Mouse (Mus musculus) ovary, postnatal 36 days (tissue): ENCODE data around the gene Mettl14.
"Not testable (repeated sequence)": the region's sequence is repeated elsewhere in the genome, so short reads cannot be mapped to it uniquely, and the experiment has no call there.

Source experiments
- DNase-seq: peaks from one replicate; pipeline ENCODE4 v3.0.0; 2022; ENCODE audit warnings: low spot score, mixed read lengths

Gene Mettl14

GRCm38 (mm10) chr3:123385486-123386156, at the start of gene Mettl14:
Gene Mettl14, minus strand, starts transcription at chr3:123386108.
- peak; percentile 92 for DNase-seq

DNA sequence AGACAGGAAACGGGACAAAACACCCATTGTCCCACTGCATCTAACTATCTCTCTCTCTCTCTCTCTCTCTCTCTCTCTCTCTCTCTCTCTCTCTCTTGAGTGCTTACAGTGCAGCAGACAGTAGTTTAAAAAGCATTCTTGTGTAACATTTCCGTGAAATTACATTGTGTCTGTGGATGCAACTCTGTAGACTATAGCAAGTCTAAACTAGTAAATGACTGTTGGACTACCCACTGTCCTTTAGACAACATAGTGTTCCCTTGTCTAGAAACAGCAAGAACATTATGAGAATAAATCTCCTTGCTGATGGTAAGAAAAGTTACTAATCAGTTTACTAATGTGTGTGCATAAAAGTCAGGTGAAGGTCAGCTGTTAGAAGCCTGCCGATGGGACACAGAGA, 47.5 kb upstream of the Mettl14 start:
- DNase-seq: no peak

- DNase-seq: no peak
Measured at GRCm38 (mm10) chr3:123431951-123432674, 46.2 kb upstream of the Mettl14 start.

- no peak for DNase-seq
Measured at GRCm38 (mm10) chr3:123429597-123430458, 43.9 kb upstream of the Mettl14 start.

DNA sequence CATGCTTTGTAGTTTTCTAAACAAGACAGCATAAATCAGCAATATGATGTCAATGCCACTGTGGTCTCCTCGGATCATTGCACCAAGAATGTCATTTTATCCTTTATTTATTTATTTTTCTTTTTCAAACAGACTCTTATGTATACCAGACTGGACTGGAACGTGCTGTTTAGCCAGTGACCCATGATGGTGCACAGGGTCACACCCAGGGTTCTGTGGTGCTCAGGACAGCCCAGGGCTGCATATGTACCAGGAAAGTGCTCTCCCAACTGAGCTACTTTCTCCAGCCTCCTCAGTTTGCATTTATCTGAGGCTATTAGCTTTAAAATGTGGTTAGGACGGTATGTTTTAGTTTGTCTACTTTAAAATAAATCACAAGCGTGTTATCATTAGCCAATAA, 42.1 kb upstream of the Mettl14 start:
- DNase-seq: no peak

- no peak for DNase-seq
Measured at GRCm38 (mm10) chr3:123425647-123426046, 39.7 kb upstream of the Mettl14 start.

DNA sequence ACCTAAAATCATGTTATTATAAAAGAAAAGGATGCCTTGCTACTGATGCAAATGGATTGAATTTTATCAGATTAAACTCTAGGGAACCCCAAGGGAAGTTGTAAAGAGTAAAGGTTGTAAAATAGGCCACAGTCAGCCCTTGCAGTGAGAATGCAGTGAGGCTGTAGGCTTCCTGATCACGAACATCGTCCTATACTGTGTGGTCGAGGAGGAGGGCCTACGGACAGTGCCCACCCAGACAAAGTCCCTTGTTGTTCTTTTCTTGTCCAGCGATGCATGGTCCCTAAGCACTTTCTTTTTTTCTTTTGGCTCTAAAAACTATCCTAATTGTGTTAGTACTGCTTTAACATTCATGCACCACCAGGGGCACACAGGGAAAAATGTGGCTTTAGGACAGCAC, 27.3 kb upstream of the Mettl14 start:
- DNase-seq: no peak

DNA sequence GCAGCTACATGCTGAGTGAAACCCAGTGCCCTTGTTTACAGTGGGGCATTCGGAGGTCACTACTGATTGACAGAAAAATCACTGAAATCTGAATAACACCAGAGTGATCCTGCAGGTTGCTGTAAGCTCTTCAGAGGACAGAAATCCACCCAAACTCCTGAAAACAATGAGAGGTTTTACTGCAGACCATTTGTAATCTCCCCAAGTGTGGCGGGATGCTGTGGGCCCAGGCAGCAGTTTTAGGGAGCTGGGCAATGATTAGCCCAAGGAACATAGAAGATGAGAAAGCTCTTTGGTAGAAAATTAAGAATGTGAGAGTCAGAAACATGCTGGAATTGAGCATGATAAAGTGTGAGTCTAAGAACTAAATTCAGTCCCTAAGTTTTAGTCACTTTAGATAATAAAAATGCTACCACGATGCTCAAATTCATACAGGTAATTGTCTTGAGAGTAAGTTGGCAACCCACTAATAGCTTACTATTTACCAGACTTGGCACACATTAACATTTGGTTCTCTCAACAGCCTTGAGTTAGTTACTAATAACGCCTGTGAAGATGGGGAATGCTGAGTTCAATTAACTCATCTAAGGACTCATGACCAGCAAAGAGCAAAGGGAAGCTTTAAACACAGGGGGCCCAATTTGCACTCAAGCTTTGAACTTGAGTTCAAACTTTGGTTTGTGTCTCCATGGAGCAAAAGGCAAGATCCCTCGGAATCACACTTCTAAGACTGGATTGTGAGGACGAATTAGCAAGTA, 26.1 kb upstream of the Mettl14 start:
- no peak for DNase-seq

GRCm38 (mm10) chr3:123404945-123405344, 19.0 kb upstream of the Mettl14 start:
- DNase-seq: no peak

DNA sequence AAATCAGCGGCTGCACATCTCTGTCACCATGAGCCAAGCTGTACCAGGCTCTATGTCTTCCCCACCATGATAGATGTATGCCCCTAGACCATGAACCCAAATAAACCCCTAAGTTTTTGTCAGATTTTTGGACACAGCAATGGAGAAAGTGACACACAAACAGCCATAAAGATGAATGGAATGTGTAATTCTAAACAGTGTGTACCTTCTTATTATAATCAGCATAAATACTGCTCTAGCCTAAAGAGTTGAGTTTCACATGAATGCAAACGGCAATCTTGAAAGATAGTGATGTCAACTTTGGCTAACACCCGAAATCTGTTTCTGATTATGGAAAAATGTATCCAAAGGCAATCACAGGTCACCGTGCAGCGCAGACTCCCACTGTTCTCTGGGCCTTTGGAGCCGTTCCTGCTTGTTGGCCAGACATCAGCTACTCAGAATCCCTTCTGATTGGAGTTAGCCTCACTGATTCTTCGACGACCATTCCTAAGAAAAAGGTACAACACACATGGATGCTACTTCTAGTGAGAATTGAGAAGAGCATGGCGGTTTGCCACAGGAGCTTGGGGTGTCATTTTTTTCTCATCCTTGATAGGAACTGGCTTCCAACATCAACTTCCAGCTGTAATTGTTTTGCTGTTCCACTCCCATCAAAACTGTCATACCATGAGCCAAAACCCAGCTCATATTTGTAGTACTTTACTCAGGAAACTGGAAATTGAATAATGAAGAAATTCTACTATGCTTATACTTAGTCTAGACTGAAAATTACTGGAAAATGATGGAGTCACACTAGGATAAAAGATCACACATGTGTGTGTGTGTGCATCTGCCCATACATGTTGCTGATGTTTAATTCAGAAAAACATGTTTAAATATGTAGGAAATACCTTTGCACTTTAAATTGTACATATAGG, 11.9 kb upstream of the Mettl14 start:
- no peak for DNase-seq

DNA sequence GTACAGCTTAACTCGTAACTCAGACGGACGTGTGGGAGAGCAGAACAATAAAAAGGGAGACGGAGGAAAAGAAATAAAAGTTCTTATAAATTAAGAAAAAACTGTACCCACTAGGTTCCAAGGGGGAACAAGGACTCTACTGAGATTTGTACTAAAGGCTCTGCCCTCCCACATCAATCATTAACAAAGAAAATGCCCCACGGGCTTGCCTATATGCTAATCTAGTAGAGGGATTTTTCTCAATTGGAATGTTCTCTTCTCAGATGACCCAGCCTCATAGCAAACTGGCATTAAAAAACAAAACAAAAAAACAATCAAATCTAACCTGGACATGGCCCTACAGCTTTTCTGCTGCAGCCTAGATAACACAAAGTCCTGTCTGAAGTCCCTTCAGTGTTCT, 9.7 kb upstream of the Mettl14 start:
- no peak for DNase-seq

GRCm38 (mm10) chr3:123391180-123391579, 5.3 kb upstream of the Mettl14 start:
- DNase-seq: no peak

DNA sequence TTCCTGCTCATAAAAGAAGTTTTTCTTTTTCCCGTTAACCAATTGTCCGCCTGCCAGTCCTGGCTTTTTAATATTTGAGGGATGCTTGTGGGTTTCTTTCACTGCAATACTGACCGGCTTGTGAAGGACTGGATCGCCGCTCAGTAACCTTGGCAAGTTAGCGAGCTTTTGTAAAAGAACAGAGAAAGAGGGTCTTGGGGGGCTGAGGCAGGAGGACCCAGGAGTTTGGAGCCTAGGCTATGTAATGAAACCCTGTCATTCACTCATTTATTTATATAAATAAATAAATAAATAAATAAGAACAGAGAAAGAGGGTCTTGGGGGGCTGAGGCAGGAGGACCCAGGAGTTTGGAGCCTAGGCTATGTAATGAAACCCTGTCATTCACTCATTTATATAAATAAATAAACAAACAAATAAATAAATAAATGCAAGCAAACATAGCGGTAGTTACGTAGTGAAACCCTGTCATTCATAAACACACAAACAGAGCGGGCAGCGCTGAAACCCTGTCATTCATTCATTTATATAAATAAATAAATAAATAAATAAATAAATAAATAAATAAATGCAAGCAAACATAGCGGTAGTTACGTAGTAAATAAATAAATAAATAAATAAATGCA, 361 bp upstream of the Mettl14 start:
- not testable (repeated sequence) for DNase-seq

GRCm38 (mm10) chr3:123385118-123385485, 806 bp downstream of the Mettl14 start:
- no peak for DNase-seq

DNA sequence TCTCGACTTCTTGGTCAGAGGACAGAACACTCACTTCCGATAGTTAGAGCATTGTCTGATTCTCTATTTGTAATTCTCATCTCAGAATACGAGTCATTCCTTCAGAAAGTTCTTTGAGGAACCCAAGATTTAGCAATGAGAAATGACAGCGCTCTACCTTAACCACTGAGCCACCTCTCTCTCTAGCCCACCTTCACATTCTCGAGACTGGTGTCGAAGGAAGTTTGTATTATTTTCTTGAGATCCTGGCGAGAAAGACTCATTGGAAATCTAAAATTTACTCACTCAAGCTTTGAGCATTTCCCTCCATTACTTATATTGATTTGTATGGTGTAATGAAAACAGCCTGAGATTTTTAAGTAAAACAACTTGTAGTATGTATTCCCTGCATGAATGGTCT, 1.5 kb downstream of the Mettl14 start:
- DNase-seq: no peak

DNA sequence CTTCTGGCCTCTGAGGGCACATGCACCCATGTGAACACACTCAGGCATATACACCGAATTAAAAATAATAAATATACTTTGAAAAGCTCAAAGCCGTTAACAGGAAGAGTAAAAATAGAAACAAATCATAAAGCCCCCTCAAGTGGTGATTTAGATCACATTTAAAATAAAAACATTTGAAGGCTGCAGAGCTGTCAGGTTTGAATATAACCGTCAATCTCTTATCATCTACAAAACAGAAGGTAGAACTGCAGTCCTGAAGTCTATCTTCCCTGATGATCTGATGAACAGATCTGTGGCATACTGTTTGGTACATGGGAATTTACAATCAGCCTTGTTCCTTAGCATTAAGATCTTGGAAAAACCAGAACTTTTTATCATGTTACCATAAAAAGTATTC, 9.3 kb downstream of the Mettl14 start:
- no peak for DNase-seq

GRCm38 (mm10) chr3:123371766-123372535, 14.0 kb downstream of the Mettl14 start:
- DNase-seq: peak; percentile 50

DNA sequence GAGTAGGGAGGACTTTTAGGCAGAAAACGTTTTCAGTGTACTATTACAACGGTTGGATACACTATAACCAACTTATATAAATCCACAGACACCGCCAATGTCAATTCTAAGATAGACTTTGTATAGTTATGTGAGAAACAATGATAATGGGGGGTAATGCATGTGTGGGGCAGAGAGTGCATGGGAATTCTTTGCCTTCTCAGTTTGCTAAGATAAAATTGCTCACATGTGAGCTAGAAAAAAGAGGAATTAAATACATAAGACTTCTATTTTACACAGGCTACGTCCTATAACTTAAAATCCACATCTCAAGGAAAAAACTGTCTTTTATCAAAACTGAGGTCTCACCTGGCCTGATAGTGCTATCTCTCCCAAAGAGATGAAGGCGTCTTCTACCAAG, 15.0 kb downstream of the Mettl14 start:
- no peak for DNase-seq

- no peak for DNase-seq
Measured at GRCm38 (mm10) chr3:123369161-123369560, 16.7 kb downstream of the Mettl14 start.

DNA sequence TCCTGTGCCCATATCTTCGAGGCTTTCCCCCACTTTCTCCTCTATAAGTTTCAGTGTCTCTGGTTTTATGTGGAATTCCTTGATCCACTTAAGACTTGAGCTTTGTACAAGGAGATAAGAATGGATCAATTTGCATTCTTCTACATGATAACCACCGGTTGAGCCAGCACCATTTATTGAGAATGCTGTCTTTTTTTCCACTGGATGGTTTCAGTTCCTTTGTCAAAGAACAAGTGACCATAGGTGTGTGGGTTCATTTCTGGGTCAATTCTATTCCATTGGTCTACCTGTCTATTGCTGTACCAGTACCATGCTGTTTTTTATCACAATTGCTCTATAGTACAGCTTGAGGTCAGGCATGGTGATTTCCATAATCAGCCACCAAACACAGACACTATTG, 19.1 kb downstream of the Mettl14 start:
- DNase-seq: not testable (repeated sequence)
